Mouse (Mus musculus) layer of hippocampus, adult 9-11 months (tissue): ENCODE measurements around the gene Hbq1b.
"Not testable (repeated sequence)": the region's sequence is repeated elsewhere in the genome, so short reads cannot be mapped to it uniquely, and the experiment has no call there.

ENCODE experiments used
- DNase-seq: peaks from one replicate; pipeline ENCODE4 v3.0.0; 2022

The Hbq1b gene

DNA sequence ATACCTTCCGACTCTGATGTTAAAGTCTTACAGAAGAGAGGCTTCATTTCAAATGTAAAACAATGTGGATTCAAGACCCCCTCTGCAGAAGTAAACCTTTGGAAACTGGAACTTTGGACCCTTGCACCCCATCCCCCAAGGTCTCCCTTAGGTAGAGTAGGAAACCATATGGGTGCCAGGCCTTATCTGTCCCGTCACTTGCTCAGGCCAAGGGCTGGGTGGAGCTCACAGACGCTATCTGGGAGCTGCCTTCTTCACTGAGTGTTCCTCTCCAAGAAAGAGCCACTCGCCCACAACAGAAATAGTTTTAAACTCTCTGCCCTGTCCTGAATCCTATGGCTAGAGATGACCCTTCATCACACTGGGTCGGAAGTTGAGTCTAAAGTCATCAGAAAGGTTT lies 17.8 kb upstream of the Hbq1b start:
- DNase-seq: no peak

DNA sequence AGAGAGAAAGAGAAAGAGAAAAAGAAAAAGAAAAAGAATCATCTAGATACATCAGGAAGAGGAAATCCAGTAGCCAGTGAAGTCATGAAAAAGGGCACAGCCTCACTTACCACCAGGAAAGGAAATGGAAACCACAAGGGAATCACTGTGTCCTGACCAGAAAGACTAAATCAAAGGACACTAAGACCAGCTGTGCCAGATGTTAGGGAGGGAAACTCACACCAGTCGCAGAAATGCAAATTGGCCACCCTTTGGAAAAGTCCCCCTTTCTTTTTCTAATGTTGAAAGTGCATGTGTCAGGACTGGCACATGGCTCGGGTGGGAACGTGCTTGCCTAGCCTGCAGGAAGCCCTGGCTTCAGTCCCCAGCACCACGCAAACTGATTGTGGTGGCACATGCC lies 15.6 kb upstream of the Hbq1b start:
- no peak for DNase-seq

- DNase-seq: no peak
Observed at GRCm38 (mm10) chr11:32276347-32276746, 10.4 kb upstream of the Hbq1b start, which contains the start of gene Hba-x. Gene Hba-x (plus strand): TSS chr11:32276400.

DNA sequence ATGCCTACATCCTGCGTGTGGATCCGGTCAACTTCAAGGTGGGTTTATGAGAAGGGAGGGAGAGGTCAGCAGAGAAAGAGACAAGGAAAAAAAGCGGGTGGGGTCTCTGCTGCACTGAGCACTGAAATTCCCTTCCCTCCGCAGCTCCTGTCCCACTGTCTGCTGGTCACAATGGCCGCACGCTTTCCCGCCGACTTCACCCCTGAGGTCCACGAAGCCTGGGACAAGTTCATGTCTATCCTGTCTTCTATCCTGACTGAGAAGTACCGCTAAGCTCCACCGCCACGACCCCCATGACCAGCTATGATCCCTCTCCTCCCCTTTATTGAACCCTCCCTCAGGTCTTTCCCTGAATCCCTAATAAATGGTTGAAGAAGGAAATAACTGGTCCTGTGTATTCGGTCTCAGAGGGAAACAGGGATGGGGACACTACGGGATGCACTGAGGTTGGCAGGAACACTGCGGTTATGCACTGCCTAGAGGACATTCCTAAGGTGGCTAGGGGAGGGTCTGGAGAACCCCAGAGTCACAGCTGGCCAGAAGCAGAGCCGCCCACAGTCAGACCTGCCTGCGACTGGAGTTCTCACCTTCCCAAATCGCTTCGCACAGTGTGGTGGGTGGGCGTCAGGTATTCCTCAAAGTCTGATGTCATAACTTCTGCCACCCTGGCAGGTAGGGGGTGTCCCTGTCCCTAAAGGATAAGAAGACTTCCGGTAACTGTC lies 8.9 kb upstream of the Hbq1b start:
- no peak for DNase-seq

GRCm38 (mm10) chr11:32278458-32278957 lies 8.3 kb upstream of the Hbq1b start:
- DNase-seq: no peak

- no peak for DNase-seq
Observed at GRCm38 (mm10) chr11:32280646-32281045, 6.1 kb upstream of the Hbq1b start.

- no peak for DNase-seq
Observed at GRCm38 (mm10) chr11:32281416-32282144, 5.2 kb upstream of the Hbq1b start.

DNA sequence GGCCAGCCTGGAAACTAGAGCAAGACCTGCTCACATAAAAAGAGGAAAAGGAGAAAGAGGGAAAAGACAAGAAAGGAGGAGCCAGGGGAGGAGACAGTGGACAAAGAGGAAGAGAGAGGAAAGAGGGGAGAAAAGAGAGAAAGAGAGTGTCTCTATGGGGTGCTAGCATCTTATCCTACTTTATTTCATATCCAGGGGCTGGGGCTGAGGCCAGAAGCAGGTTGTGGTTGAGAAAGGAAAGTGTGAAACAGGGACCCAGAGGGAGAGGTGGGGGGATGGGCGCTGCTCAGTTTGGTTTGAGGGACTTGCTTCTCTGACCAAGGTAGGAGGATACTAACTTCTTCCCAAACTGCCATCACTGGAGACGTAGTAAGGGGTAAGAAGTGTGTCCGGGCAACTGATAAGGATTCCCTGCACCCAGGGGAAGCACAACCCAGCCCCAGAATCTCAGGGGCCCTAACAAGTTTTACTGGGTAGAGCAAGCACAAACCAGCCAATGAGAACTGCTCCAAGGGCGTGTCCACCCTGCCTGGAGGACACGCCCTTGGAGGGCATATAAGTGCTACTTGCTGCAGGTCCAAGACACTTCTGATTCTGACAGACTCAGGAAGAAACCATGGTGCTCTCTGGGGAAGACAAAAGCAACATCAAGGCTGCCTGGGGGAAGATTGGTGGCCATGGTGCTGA lies 3.5 kb upstream of the Hbq1b start, which contains the start of gene Hba-a1:
Gene Hba-a1 (plus strand): TSS at position 421 of the 687 bp plus-strand sequence.
- not testable (repeated sequence) for DNase-seq

- DNase-seq: not testable (repeated sequence)
Observed at GRCm38 (mm10) chr11:32284582-32284981, 2.2 kb upstream of the Hbq1b start.

- no peak for DNase-seq
Observed at GRCm38 (mm10) chr11:32285031-32285775, 1.6 kb upstream of the Hbq1b start.

DNA sequence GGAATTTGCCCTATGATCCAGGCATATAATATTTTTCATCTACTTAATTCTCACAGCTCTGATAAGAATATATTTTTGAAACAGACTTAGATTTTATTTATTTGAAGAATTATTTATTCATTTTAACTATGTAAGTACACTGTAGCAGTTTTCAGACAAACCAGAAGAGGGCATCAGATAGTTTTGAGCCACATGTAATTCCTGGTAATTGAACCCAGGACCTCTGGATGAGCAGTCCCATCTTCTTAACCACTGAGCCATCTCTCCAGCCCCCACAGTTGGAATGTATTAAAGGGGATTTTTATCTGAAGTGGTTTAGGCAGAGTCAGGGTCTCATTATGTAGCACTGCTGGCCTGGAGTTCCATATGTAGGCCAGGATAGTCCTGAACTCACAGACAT lies 878 bp upstream of the Hbq1b start:
- not testable (repeated sequence) for DNase-seq

DNA sequence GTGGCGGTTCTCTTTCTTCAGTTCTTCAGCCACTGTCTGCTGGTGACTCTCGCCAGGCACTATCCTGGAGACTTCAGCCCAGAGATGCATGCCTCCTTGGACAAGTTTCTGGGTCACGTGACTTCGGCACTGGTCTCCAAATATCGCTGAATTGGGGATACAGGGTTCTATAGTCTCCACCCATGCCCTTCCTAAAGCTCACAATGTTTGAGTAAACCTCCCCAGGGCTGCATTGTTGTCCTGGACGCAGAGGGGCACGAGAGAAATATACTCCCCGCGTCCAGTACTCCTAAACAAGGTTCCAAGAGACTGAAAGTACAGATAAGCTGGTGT lies 694 bp downstream of the Hbq1b start:
- no peak for DNase-seq

DNA sequence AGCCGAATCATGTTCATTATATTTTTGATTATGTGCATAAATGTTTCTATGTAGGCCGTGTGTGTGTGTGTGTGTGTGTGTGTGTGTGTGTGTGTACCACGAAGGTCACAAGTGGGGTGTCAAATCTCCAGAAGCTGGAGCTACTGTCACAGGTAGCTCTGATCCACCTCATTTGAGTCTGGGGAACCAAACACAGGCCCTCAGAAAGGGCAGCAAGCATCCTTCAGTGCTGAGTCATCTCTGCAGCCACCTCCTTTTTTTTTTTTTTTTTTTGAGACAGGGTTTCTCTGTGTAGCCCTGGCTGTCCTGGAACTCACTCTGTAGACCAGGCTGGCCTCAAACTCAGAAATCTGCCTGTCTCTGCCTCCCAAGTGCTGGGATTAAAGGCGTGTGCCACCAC lies 6.1 kb downstream of the Hbq1b start:
- not testable (repeated sequence) for DNase-seq

- not testable (repeated sequence) for DNase-seq
Observed at GRCm38 (mm10) chr11:32293479-32293878, 6.7 kb downstream of the Hbq1b start.

DNA sequence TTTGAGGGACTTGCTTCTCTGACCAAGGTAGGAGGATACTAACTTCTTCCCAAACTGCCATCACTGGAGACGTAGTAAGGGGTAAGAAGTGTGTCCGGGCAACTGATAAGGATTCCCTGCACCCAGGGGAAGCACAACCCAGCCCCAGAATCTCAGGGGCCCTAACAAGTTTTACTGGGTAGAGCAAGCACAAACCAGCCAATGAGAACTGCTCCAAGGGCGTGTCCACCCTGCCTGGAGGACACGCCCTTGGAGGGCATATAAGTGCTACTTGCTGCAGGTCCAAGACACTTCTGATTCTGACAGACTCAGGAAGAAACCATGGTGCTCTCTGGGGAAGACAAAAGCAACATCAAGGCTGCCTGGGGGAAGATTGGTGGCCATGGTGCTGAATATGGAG lies 9.4 kb downstream of the Hbq1b start, which contains the start of gene Hba-a2:
Gene Hba-a2 (plus strand): TSS at position 287 of the 400 bp plus-strand sequence.
- DNase-seq: not testable (repeated sequence)

DNA sequence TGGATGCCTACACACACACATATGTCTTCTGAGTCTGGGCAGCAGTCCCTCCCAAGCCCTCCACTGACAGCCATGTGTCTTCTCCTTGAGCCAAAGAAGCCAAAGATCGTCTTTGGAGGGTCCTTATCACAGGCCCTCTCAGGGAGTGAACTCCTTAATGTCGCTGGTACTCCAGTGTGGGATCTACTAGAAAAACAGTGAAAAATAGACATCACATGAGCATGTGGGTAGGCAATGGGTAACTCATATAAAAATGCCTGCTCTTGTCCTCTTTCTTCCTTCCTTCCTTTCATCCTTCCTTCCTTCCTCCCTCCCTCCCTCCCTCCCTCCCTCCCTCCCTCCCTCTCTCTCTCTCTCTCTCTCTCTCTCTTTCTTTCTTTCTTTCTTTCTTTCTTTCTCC lies 10.7 kb downstream of the Hbq1b start:
- DNase-seq: not testable (repeated sequence)

- no peak for DNase-seq
Observed at GRCm38 (mm10) chr11:32297866-32298531, 11.2 kb downstream of the Hbq1b start.

- DNase-seq: no peak
Observed at GRCm38 (mm10) chr11:32298532-32298918, 11.8 kb downstream of the Hbq1b start.

DNA sequence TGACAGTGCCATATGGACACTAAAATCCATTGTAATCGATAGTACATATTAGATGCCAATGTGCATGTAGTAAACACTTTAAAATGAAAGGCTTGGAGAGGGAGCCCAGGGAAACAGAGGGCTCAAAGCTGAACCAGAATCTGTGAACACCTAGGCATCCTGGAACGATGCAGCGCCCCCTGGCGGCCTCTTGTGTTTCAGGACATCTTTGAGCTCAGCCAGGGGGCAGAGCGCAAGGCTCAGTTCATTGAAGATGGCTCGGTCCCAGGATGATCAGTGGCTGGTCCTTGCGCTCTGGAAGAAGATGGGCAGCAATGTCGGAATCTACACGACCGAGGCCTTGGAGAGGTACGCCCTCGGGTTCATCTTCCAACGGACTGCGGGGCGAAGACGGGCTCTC lies 13.1 kb downstream of the Hbq1b start, which contains the start of gene Hbq1a:
Gene Hbq1a (plus strand): TSS at position 205 of the 400 bp plus-strand sequence.
- DNase-seq: peak; percentile 57

- DNase-seq: no peak
Observed at GRCm38 (mm10) chr11:32300279-32301267, 13.8 kb downstream of the Hbq1b start.

DNA sequence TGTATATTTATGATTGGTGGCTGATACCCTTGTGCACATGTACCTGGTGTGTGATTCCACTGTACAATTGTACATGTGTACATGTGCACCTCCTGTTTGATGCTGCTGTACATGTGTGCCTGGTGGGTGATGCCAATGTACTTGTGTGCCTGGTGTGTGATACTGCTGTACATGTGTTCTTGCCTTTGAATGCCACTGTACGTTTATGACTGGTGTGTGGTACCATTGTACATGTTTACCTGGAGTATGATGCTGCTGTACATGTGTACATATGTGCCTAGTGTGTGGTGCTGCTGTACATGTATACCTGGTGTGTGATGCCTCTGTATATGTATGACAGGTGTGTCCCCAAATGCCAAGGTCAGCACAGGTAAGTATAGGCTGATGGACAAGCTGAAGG lies 14.7 kb downstream of the Hbq1b start:
- no peak for DNase-seq
